Comparison of ENCODE assay signal across 8 mouse cellular contexts in the genomic region with DNA sequence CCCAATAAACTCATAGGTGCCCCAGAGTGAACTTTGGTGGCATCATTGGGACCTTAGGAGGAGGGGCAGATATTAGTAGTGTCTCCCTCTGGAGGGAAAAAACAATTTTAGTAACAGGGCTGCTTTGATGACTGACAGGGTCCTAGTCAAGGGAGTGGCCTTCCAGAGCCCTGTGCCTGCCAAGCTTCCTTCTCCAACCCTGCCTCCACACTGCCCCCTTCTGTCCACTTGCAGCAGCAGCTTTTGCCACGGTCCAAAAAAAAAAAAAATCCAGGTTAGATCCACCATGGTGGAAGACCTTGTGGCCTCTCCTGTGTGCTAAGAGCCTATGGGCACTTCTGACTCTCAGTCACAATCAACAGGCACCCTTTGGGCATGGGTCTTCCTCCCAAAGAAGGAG. TPM values are rescaled to one million over a fixed set of nuclear protein-coding genes. Genes with fewer than 3 reads are reported as not detected.
A peak's percentile ranks its signal among the peaks of the same experiment; 100 is the strongest.
DNase-seq lines count a peak whose midpoint lies in the region; ATAC-seq and TF ChIP-seq lines count a peak whose summit lies in the region.

No protein-coding gene starts in this region.

- H3K27me3 ChIP-seq in ES-Bruce4 (ENCODE audit: control insufficient read depth, insufficient read depth, low read length, poor library complexity, severe bottlenecking): no peaks in the 10 kb centered on the region
- no peaks in the 10 kb centered on the region for H3K27me3 ChIP-seq in limb, embryonic 14.5 days (ENCODE audit: control insufficient read depth, insufficient read depth, low read length)

- H3K4me3 ChIP-seq in layer of hippocampus, adult 2 months: no peak overlapping the region
- no peak overlapping the region for H3K4me3 ChIP-seq in ES-Bruce4 (ENCODE audit: low read depth, low read length)
- no peak overlapping the region for H3K4me3 ChIP-seq in gastrocnemius, adult 2 months
- H3K4me3 ChIP-seq in limb, embryonic 14.5 days (replicated peaks; ENCODE audit: low read length): no peak overlapping the region

- H3K36me3 ChIP-seq in ES-Bruce4 (ENCODE audit: control insufficient read depth, insufficient read depth, low read length, poor library complexity, severe bottlenecking): no peaks in the 10 kb centered on the region
- no peaks in the 10 kb centered on the region for H3K36me3 ChIP-seq in limb, embryonic 14.5 days (ENCODE audit: control insufficient read depth, insufficient read depth, low read length)

- H3K27ac ChIP-seq in layer of hippocampus, adult 2 months: no peak overlapping the region
- no peak overlapping the region for H3K27ac ChIP-seq in ES-Bruce4 (ENCODE audit: insufficient read depth, low read length)
- no peak overlapping the region for H3K27ac ChIP-seq in gastrocnemius, adult 2 months
- no peak overlapping the region for H3K27ac ChIP-seq in limb, embryonic 14.5 days (replicated peaks; ENCODE audit: low read depth, low read length)

- DNase-seq in layer of hippocampus, adult 2 months (ENCODE audit: low spot score in 2 of 2): peak; percentile 57 to 73
- no peak for DNase-seq in layer of hippocampus, adult 9-10 months (ENCODE audit: low spot score)
- peak; percentile 58 for DNase-seq in adrenal gland, adult 8-10 months
- peak; percentile 84 for DNase-seq in gastrocnemius, adult 2 months
- DNase-seq in limb, embryonic 14.5 days (ENCODE audit: low spot score): peak; percentile 33
- DNase-seq in right cerebral cortex, postnatal 4 days: peak; percentile 62
- no peak for DNase-seq in frontal cortex, postnatal 14 days (ENCODE audit: low spot score in 2 of 2)

- no peak for TF ChIP-seq EP300 in ES-Bruce4 (IDR thresholded peaks at IDR 0.05; ENCODE audit: insufficient read depth, low read depth, low read length)

- H3K9me3 ChIP-seq in ES-Bruce4 (replicated peaks; ENCODE audit: control insufficient read depth, insufficient read depth, low read length, poor library complexity, severe bottlenecking): no peaks in the 10 kb centered on the region
- no peaks in the 10 kb centered on the region for H3K9me3 ChIP-seq in limb, embryonic 14.5 days (ENCODE audit: control insufficient read depth, low read length)

- TF ChIP-seq POLR2A in ES-Bruce4 (IDR thresholded peaks at IDR 0.05; ENCODE audit: insufficient read depth, low read length): no peak
- TF ChIP-seq POLR2A in limb, embryonic 14.5 days (IDR thresholded peaks at IDR 0.05; ENCODE audit: borderline replicate concordance, extremely low read depth, insufficient read depth, insufficient read length): no peak

- no peaks in the 10 kb centered on the region for H3K4me1 ChIP-seq in ES-Bruce4 (ENCODE audit: control insufficient read depth, insufficient read depth, low read length)
- no peaks in the 10 kb centered on the region for H3K4me1 ChIP-seq in limb, embryonic 14.5 days (ENCODE audit: control insufficient read depth, insufficient read depth, low read length)

- intact Hi-C loops in gastrocnemius, adult 2 months (cut with DNase I): loop anchor here (2.0 to 5.0 kb wide), 2 partner anchors 71 to 239 kb away; no protein-coding TSS in a partner anchor

- H3K4me2 ChIP-seq in limb, embryonic 14.5 days (replicated peaks; ENCODE audit: low read depth, low read length, severe bottlenecking): no peak overlapping the region

- WGBS in limb, embryonic 14.5 days: 0% methylated on average over 1 of the region's 1 CpGs

- peak; percentile 86 for TF ChIP-seq CTCF in layer of hippocampus, adult 2 months (conservative IDR thresholded peaks at IDR 0.05)
- TF ChIP-seq CTCF in ES-Bruce4 (IDR thresholded peaks at IDR 0.05; ENCODE audit: low read depth, low read length): peak; percentile 89
- TF ChIP-seq CTCF in gastrocnemius, adult 2 months (IDR thresholded peaks at IDR 0.05): peak; percentile 82

- no peak overlapping the region for H3K9ac ChIP-seq in ES-Bruce4 (ENCODE audit: low read depth, poor library complexity, severe bottlenecking)
- H3K9ac ChIP-seq in limb, embryonic 14.5 days (ENCODE audit: low read depth, low read length, severe bottlenecking): no peak overlapping the region

- ATAC-seq in limb, embryonic 14.5 days (ENCODE audit: low FRiP score, low read depth): no peak

RNA-seq across cellular contexts. Expression of a gene that starts 7.6 kb away (rescaled TPM):
- total RNA-seq in layer of hippocampus, adult 2 months (2021): 10 to 100 TPM; 85.0 to 95.0 TPM
- 20.8 and 26.5 TPM in 2 replicates for polyA plus RNA-seq in ES-Bruce4 (2011; ENCODE audit: insufficient read depth, insufficient read length, low read depth, missing spikeins)
- 10 to 100 TPM; 36.8 to 56.2 (median 47.5) TPM for total RNA-seq in adrenal gland, adult 8-10 months (2022)
- total RNA-seq in gastrocnemius, adult 2 months (2021): 100 to 1,000 TPM in 1 of 2 experiments, 10 to 100 TPM in 1; 67.5 to 103 TPM
- 21.8 and 25.5 TPM in 2 replicates for polyA plus RNA-seq in limb, embryonic 14.5 days (2012; rRNA removed)
- polyA plus RNA-seq in limb, embryonic 14.5 days (2014; fragmentation: Nextera tagmentation; extraction: Ambion mirVana): 12.3 and 27.0 TPM in 2 replicates

RNA-seq across cellular contexts. Expression of a gene that starts 21.0 kb away (rescaled TPM):
- not detected for total RNA-seq in layer of hippocampus, adult 2 months (2021)
- polyA plus RNA-seq in ES-Bruce4 (2011; ENCODE audit: insufficient read depth, insufficient read length, low read depth, missing spikeins): not detected in 2 replicates
- total RNA-seq in adrenal gland, adult 8-10 months (2022): not detected
- not detected for total RNA-seq in gastrocnemius, adult 2 months (2021)
- 0.06 and 0.08 TPM in 2 replicates for polyA plus RNA-seq in limb, embryonic 14.5 days (2012; rRNA removed)
- polyA plus RNA-seq in limb, embryonic 14.5 days (2014; fragmentation: Nextera tagmentation; extraction: Ambion mirVana): not detected in 2 replicates

RNA-seq across cellular contexts. Expression of a gene that starts 32.8 kb away (rescaled TPM):
- total RNA-seq in layer of hippocampus, adult 2 months (2021): 10 to 100 TPM; 26.9 to 35.9 TPM
- polyA plus RNA-seq in ES-Bruce4 (2011; ENCODE audit: insufficient read depth, insufficient read length, low read depth, missing spikeins): 32.3 and 32.4 TPM in 2 replicates
- 10 to 100 TPM; 12.6 to 17.2 (median 15.2) TPM for total RNA-seq in adrenal gland, adult 8-10 months (2022)
- total RNA-seq in gastrocnemius, adult 2 months (2021): 1 to 10 TPM; 4.7 to 5.9 TPM
- 15.5 and 16.4 TPM in 2 replicates for polyA plus RNA-seq in limb, embryonic 14.5 days (2012; rRNA removed)
- 21.7 and 23.1 TPM in 2 replicates for polyA plus RNA-seq in limb, embryonic 14.5 days (2014; fragmentation: Nextera tagmentation; extraction: Ambion mirVana)

Comparison
In these comparisons a context has a peak if more than half of its experiments do, and no peak if none do; other contexts are left out.
1. DNase-seq: peak in layer of hippocampus, adult 2 months (2 of 2), adrenal gland, adult 8-10 months (single experiment), gastrocnemius, adult 2 months (single experiment), limb, embryonic 14.5 days (single experiment) and right cerebral cortex, postnatal 4 days (single experiment); none in layer of hippocampus, adult 9-10 months (single experiment) and frontal cortex, postnatal 14 days (0 of 2).
2. Peak in every context shown above with its lines, with median percentiles within 50 percentile points of each other: CTCF ChIP-seq.